15 mouse cellular contexts compared by ENCODE assay signal in the genomic region with DNA sequence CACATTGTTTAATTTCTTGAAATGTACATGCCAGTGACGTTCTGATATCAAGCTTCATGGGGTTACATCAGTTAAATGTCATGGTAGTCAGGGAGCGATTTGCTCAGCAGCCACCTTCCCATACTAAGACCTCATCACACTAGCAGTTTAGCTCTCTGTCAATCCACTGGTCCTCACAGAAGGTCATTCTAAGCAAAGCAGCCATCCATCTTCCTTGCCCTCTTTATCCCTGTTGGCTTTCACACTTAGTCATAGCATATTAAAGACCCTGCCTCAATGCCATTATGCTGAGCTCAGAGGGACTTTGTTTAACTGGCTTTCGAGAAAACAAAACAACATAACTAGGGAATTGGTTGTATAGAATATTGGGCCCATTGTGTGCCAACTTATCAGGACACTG.
"Had no signal": no experiment of that assay in that cellular context is flagged by ENCODE, and none has a peak within 500 bp of the region (broad histone marks: within the 10 kb centered on the region; RNA-seq: fewer than 3 reads in every experiment).

No protein-coding gene starts in this region.

- H3K4me2 ChIP-seq: lung, embryonic 14.5 days; midbrain, embryonic 13.5 days; neural tube, embryonic 12.5 days had no signal

- H3K27me3 ChIP-seq: midbrain, embryonic 13.5 days; neural tube, embryonic 12.5 days had no signal

- H3K27ac ChIP-seq: liver, embryonic 14.5 days; midbrain, embryonic 13.5 days; neural tube, embryonic 12.5 days had no signal

- H3K4me3 ChIP-seq: midbrain, embryonic 13.5 days; neural tube, embryonic 12.5 days had no signal

- H3K4me1 ChIP-seq: neural tube, embryonic 12.5 days had no signal

- H3K36me3 ChIP-seq: midbrain, embryonic 13.5 days; neural tube, embryonic 12.5 days had no signal

- ATAC-seq: midbrain, embryonic 13.5 days had no signal

- H3K9ac ChIP-seq: liver, embryonic 14.5 days; lung, embryonic 14.5 days; midbrain, embryonic 13.5 days; neural tube, embryonic 12.5 days had no signal

- DNase-seq: lung, adult 18-20 months; lung, embryonic 14.5 days; lung, postnatal 10 days; lung, postnatal 4 days; retina, postnatal 1 day; right cerebral cortex, adult 18-20 months; right cerebral cortex, postnatal 25 days; right cerebral cortex, postnatal 4 days; spleen, adult 18-20 months; thymus, adult 18-20 months; thymus, postnatal 14 days; thymus, postnatal 36 days had no signal

- H3K9me3 ChIP-seq: midbrain, embryonic 13.5 days; neural tube, embryonic 12.5 days had no signal
